Comparison of ENCODE assay signal across 8 mouse cellular contexts in the genomic region with DNA sequence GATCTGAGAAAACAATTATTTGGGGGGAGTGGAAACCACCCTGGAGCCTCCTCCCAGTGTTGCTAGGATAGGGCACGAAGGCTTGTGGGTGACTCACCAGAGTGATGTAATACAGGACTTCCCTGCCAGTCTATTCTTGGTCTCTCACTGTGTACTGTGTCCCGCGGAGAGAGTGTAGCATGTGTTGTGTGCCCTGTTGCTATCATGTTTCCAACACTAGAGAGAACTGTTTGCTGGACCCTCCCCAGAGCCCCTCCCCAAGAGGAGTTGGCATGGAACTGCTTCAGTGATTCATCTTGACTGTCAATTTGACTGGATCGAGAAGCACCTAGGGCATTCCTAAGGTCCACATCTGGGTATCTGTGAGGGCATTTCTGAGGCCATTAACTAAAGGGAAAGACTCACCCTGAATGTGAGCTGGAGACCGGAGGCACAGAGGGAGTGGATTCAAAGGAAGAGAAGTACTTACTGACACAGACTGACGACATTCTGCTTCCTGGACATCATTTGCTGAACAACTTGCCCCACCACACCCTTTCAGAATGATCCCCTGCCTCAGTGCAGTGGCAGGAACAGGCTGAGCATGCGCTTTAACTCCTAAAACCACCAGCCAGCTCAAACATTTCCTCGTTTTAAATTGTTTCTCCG. TPM values are rescaled to one million over a fixed set of nuclear protein-coding genes. Genes with fewer than 3 reads are reported as not detected.
DNase-seq lines count a peak whose midpoint lies in the region; ATAC-seq and TF ChIP-seq lines count a peak whose summit lies in the region.

No protein-coding gene starts in this region.

- no peaks in the 10 kb centered on the region for H3K9me3 ChIP-seq in liver, embryonic 16.5 days (replicated peaks; ENCODE audit: control insufficient read depth, low read length)
- no peaks in the 10 kb centered on the region for H3K9me3 ChIP-seq in liver, embryonic 11.5 days (ENCODE audit: control insufficient read depth, low read length)
- H3K9me3 ChIP-seq in stomach, postnatal 0 days (ENCODE audit: control insufficient read depth, low read length) = no peaks in the 10 kb centered on the region
- no peaks in the 10 kb centered on the region for H3K9me3 ChIP-seq in midbrain, embryonic 14.5 days (ENCODE audit: control insufficient read depth, low read length)

- no peak overlapping the region for H3K27ac ChIP-seq in liver, embryonic 16.5 days (ENCODE audit: low read length)
- H3K27ac ChIP-seq in liver, embryonic 11.5 days (ENCODE audit: low read depth, low read length) = no peak overlapping the region
- no peak overlapping the region for H3K27ac ChIP-seq in stomach, postnatal 0 days (replicated peaks)
- no peak overlapping the region for H3K27ac ChIP-seq in midbrain, embryonic 14.5 days (replicated peaks; ENCODE audit: low read depth, low read length)

- peak; percentile 22 to 26 for DNase-seq in adrenal gland, adult 18-20 months (ENCODE audit: low spot score in 2 of 2)
- DNase-seq in adrenal gland, postnatal 4 days (ENCODE audit: low spot score in 2 of 2) = no peak
- no peak for DNase-seq in liver, embryonic 11.5 days (ENCODE audit: low spot score)
- peak; percentile 51 for DNase-seq in heart, postnatal 4 days
- DNase-seq in stomach, postnatal 0 days (ENCODE audit: low spot score) = peak; percentile 45
- no peak for DNase-seq in midbrain, embryonic 14.5 days
- DNase-seq in right cerebral cortex, adult 2 months (ENCODE audit: low spot score in 2 of 2) = no peak

- ATAC-seq in liver, embryonic 16.5 days (ENCODE audit: low read depth) = 0 out of 2 replicates have a peak, but pooled peaks have one; percentile 33
- ATAC-seq in liver, embryonic 11.5 days (replicated peaks; ENCODE audit: low FRiP score) = no peak
- peak; percentile 95 for ATAC-seq in stomach, postnatal 0 days (ENCODE audit: low FRiP score, low TSS enrichment)
- ATAC-seq in midbrain, embryonic 14.5 days (ENCODE audit: low FRiP score, low TSS enrichment) = no peak

- no peaks in the 10 kb centered on the region for H3K27me3 ChIP-seq in liver, embryonic 16.5 days (ENCODE audit: control insufficient read depth, insufficient read depth, low read depth, low read length)
- no peaks in the 10 kb centered on the region for H3K27me3 ChIP-seq in liver, embryonic 11.5 days (replicated peaks; ENCODE audit: control insufficient read depth, insufficient read depth, low read length)
- H3K27me3 ChIP-seq in stomach, postnatal 0 days (ENCODE audit: control insufficient read depth, insufficient read depth, low read length) = no peaks in the 10 kb centered on the region
- H3K27me3 ChIP-seq in midbrain, embryonic 14.5 days (ENCODE audit: control insufficient read depth, insufficient read depth, low read length) = no peaks in the 10 kb centered on the region

- H3K9ac ChIP-seq in liver, embryonic 16.5 days (ENCODE audit: low read depth, low read length) = no peak overlapping the region
- H3K9ac ChIP-seq in liver, embryonic 11.5 days (ENCODE audit: low read depth, low read length) = no peak overlapping the region
- H3K9ac ChIP-seq in stomach, postnatal 0 days (ENCODE audit: low read length) = no peak overlapping the region
- no peak overlapping the region for H3K9ac ChIP-seq in midbrain, embryonic 14.5 days (replicated peaks; ENCODE audit: low read length)

- no peak overlapping the region for H3K4me2 ChIP-seq in liver, embryonic 16.5 days (ENCODE audit: low read depth, low read length)
- no peak overlapping the region for H3K4me2 ChIP-seq in liver, embryonic 11.5 days
- no peak overlapping the region for H3K4me2 ChIP-seq in stomach, postnatal 0 days (replicated peaks; ENCODE audit: low read depth)
- no peak overlapping the region for H3K4me2 ChIP-seq in midbrain, embryonic 14.5 days (ENCODE audit: low read length)

- H3K4me3 ChIP-seq in liver, embryonic 16.5 days (ENCODE audit: low read depth, low read length) = no peak overlapping the region
- H3K4me3 ChIP-seq in liver, embryonic 11.5 days (ENCODE audit: low read depth, low read length) = no peak overlapping the region
- H3K4me3 ChIP-seq in stomach, postnatal 0 days (ENCODE audit: low read depth, low read length) = no peak overlapping the region
- no peak overlapping the region for H3K4me3 ChIP-seq in midbrain, embryonic 14.5 days (replicated peaks; ENCODE audit: low read depth, low read length)

- peaks cover 7% of the 10 kb centered on the region for H3K4me1 ChIP-seq in liver, embryonic 16.5 days (ENCODE audit: control insufficient read depth, low read depth, low read length)
- H3K4me1 ChIP-seq in liver, embryonic 11.5 days (replicated peaks; ENCODE audit: control insufficient read depth, insufficient read depth, low read length) = peaks cover 8% of the 10 kb centered on the region
- no peaks in the 10 kb centered on the region for H3K4me1 ChIP-seq in stomach, postnatal 0 days (replicated peaks; ENCODE audit: control insufficient read depth, insufficient read depth)
- no peaks in the 10 kb centered on the region for H3K4me1 ChIP-seq in midbrain, embryonic 14.5 days (ENCODE audit: control insufficient read depth, insufficient read depth, low read length)

- no peaks in the 10 kb centered on the region for H3K36me3 ChIP-seq in liver, embryonic 16.5 days (ENCODE audit: control insufficient read depth, insufficient read depth)
- H3K36me3 ChIP-seq in liver, embryonic 11.5 days (ENCODE audit: control insufficient read depth, insufficient read depth, low read length) = no peaks in the 10 kb centered on the region
- H3K36me3 ChIP-seq in stomach, postnatal 0 days (ENCODE audit: control insufficient read depth, insufficient read depth, low read length) = no peaks in the 10 kb centered on the region
- H3K36me3 ChIP-seq in midbrain, embryonic 14.5 days (ENCODE audit: control insufficient read depth, insufficient read depth, low read length) = no peaks in the 10 kb centered on the region

- no peak for TF ChIP-seq EP300 in stomach, postnatal 0 days (optimal IDR thresholded peaks at IDR 0.05)

- 40% methylated on average over 9 of the region's 9 CpGs for WGBS in liver, embryonic 16.5 days (ENCODE audit: insufficient replicate concordance)
- 54% methylated on average over 9 of the region's 9 CpGs for WGBS in liver, embryonic 11.5 days
- 48% methylated on average over 9 of the region's 9 CpGs for WGBS in stomach, postnatal 0 days
- WGBS in midbrain, embryonic 14.5 days = 84% methylated on average over 9 of the region's 9 CpGs

- no peak for TF ChIP-seq CTCF in stomach, postnatal 0 days (IDR thresholded peaks at IDR 0.05; ENCODE audit: low read depth)

RNA-seq across cellular contexts. Expression of a gene that starts 9.2 kb away (rescaled TPM):
- not detected for total RNA-seq in adrenal gland, adult 18-20 months (2021)
- total RNA-seq in adrenal gland, postnatal 4 days (2021) = 10 to 100 TPM in 1 of 2 experiments, under 1 TPM in 1; 0.81 to 27.6 TPM
- 44.3 and 45.9 TPM in 2 replicates for polyA plus RNA-seq in liver, embryonic 16.5 days (2015; fragmentation: Nextera tagmentation; extraction: Ambion mirVana)
- polyA plus RNA-seq in liver, embryonic 11.5 days (2014; fragmentation: Nextera tagmentation; extraction: Ambion mirVana) = 15.0 and 16.7 TPM in 2 replicates
- total RNA-seq in heart, postnatal 4 days (2021) = under 1 TPM in 1 of 2 experiments, not detected in 1; 0.41 TPM
- polyA plus RNA-seq in stomach, postnatal 0 days (2015; fragmentation: Nextera tagmentation; extraction: Ambion mirVana) = 1.2 and 1.4 TPM in 2 replicates
- polyA plus RNA-seq in midbrain, embryonic 14.5 days (2014; fragmentation: Nextera tagmentation; extraction: Ambion mirVana) = not detected in 2 replicates

Comparison
In these comparisons a context has a peak if more than half of its experiments do, and no peak if none do; other contexts are left out.
1. DNase-seq: peak in adrenal gland, adult 18-20 months (2 of 2), heart, postnatal 4 days (single experiment) and stomach, postnatal 0 days (single experiment); none in adrenal gland, postnatal 4 days (0 of 2), liver, embryonic 11.5 days (single experiment), midbrain, embryonic 14.5 days (single experiment) and right cerebral cortex, adult 2 months (0 of 2).
2. ATAC-seq: peak in liver, embryonic 16.5 days (single experiment) and stomach, postnatal 0 days (single experiment); none in liver, embryonic 11.5 days (single experiment) and midbrain, embryonic 14.5 days (single experiment).